Mouse (Mus musculus) myocyte (in vitro differentiated cells): Measurements from ENCODE around the gene Cbx7. TPM values are rescaled to one million over a fixed set of nuclear protein-coding genes. Genes with fewer than 3 reads are reported as not detected.

Experiments used
- H3K27me3 ChIP-seq: one replicate; pipeline ENCODE4 v1.6.1; 2011; ENCODE audit not compliant: control insufficient read depth, insufficient read depth, insufficient read length
- H3K36me3 ChIP-seq: one replicate; pipeline ENCODE4 v1.6.1; 2011; ENCODE audit not compliant: control insufficient read depth, insufficient read depth
- H3K4me2 ChIP-seq: one replicate; pipeline ENCODE4 v1.6.1; 2011; ENCODE audit warnings: low read depth, control low read depth
- H3K4me3 ChIP-seq: one replicate; pipeline ENCODE4 v1.5.1; 2011; ENCODE audit warnings: mild to moderate bottlenecking, control low read depth, moderate library complexity
- H3K79me2 ChIP-seq: one replicate; pipeline ENCODE4 v1.6.1; 2011; ENCODE audit not compliant: control insufficient read depth, insufficient read depth
- H3ac ChIP-seq: one replicate; pipeline ENCODE4 v1.6.1; 2011; ENCODE audit not compliant: control insufficient read depth, insufficient read length
- CEBPB ChIP-seq: IDR thresholded peaks from 2 replicates; pipeline ENCODE4 v1.6.1; 2011; ENCODE audit warnings: mild to moderate bottlenecking, moderate library complexity; ENCODE audit not compliant: poor library complexity, insufficient read depth, severe bottlenecking
- E2F4 ChIP-seq: IDR thresholded peaks from one replicate; pipeline ENCODE4 v1.6.1; 2011; ENCODE audit warnings: mild to moderate bottlenecking, control low read depth, moderate library complexity; ENCODE audit not compliant: insufficient read depth
- MAX ChIP-seq: IDR thresholded peaks from one replicate; pipeline ENCODE4 v1.6.1; 2011; ENCODE audit warnings: low read depth, mild to moderate bottlenecking, control low read depth
- MYOD1 ChIP-seq, 3 experiments: IDR thresholded peaks; one replicate each; pipeline ENCODE4 v1.6.1; 2011; ENCODE audit warnings: control low read depth in 2 of 3, low read depth in 2 of 3, mild to moderate bottlenecking in 2 of 3, moderate library complexity in 1 of 3; ENCODE audit not compliant: insufficient read length in 2 of 3, control insufficient read depth in 1 of 3
- MYOG ChIP-seq, 3 experiments: IDR thresholded peaks; one replicate each; pipeline ENCODE4 v1.6.1; 2011; ENCODE audit warnings: control low read depth in 2 of 3, low read depth in 2 of 3, mild to moderate bottlenecking in 2 of 3; ENCODE audit not compliant: insufficient read length in 2 of 3, control insufficient read depth in 1 of 3, insufficient read depth in 1 of 3
- POLR2A ChIP-seq: IDR thresholded peaks from one replicate; pipeline ENCODE4 v1.6.1; 2011; ENCODE audit warnings: low read depth, mild to moderate bottlenecking, control low read depth, moderate library complexity; ENCODE audit not compliant: insufficient read length
- POLR2AphosphoS2 ChIP-seq: IDR thresholded peaks from one replicate; pipeline ENCODE4 v1.6.1; 2011; ENCODE audit warnings: low read depth, control low read depth; ENCODE audit not compliant: insufficient read length
- REST ChIP-seq: IDR thresholded peaks from one replicate; pipeline ENCODE4 v1.6.1; 2011; ENCODE audit warnings: mild to moderate bottlenecking, control low read depth, moderate library complexity; ENCODE audit not compliant: insufficient read depth, insufficient read length
- SRF ChIP-seq: IDR thresholded peaks from one replicate; pipeline ENCODE4 v1.6.1; 2011; ENCODE audit warnings: low read depth; ENCODE audit not compliant: control insufficient read depth, insufficient read length
- TCF12 ChIP-seq: IDR thresholded peaks from one replicate; pipeline ENCODE4 v1.6.1; 2011; ENCODE audit warnings: mild to moderate bottlenecking, control low read depth; ENCODE audit not compliant: poor library complexity, insufficient read depth, severe bottlenecking
- TCF3 ChIP-seq: IDR thresholded peaks from one replicate; pipeline ENCODE4 v1.6.1; 2011; ENCODE audit warnings: low read depth, control low read depth; ENCODE audit not compliant: insufficient read length
- USF1 ChIP-seq: IDR thresholded peaks from one replicate; pipeline ENCODE4 v1.6.1; 2011; ENCODE audit warnings: low read depth, mild to moderate bottlenecking, control low read depth, moderate library complexity
- polyA plus RNA-seq: library from polyadenylated mRNA; unstranded; fragments of >200 nt; fragmentation: generic; extraction: Trizol; gene quantifications from one replicate; pipeline ENCODE4 v1.2.1, GENCODE M21; 2012; ENCODE audit warnings: missing spikeins

The Cbx7 gene
- polyA plus RNA-seq, 1 experiment = 4.7 TPM

DNA sequence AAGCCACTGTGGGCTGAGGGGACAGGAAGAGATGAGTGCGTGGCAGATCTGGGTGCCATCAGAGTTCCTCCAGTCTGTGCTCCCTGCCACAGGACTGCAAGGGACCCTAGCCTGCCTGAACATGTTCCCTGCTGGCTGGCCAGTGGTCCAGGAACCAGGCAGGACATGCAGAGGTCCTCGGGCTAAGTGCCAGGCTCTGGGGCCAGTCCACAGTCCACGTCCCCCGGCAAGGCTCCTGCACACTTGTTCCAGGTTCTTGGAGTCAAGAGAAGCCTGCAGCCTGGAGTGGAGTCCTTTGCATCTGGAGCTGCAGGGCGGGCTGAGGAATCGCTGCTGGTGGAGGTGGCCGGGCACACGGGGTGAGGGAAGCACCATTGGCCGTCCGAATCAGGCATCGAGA, 25.9 kb upstream of the Cbx7 start:
- Histone ChIP-seq H3K4me3 (no peak overlapping the region), H3ac (no peak overlapping the region), H3K4me2 (no peak overlapping the region), H3K36me3 (peaks cover 20% of the 10 kb centered on the region), H3K27me3 (no peaks in the 10 kb centered on the region), H3K79me2 (no peaks in the 10 kb centered on the region)
- TF ChIP-seq REST (no peak), POLR2A (no peak), POLR2AphosphoS2 (no peak), E2F4 (no peak), TCF3 (no peak), SRF (no peak), MYOG (IDR thresholded peaks at IDR 0.05; ENCODE audit: control insufficient read depth in 1 of 3, insufficient read depth in 1 of 3, insufficient read length in 2 of 3, low read depth in 2 of 3) (no peak), MYOD1 (IDR thresholded peaks at IDR 0.05; ENCODE audit: control insufficient read depth in 1 of 3, insufficient read length in 2 of 3, low read depth in 2 of 3) (no peak), USF1 (no peak), MAX (no peak), CEBPB (no peak), TCF12 (no peak)

DNA sequence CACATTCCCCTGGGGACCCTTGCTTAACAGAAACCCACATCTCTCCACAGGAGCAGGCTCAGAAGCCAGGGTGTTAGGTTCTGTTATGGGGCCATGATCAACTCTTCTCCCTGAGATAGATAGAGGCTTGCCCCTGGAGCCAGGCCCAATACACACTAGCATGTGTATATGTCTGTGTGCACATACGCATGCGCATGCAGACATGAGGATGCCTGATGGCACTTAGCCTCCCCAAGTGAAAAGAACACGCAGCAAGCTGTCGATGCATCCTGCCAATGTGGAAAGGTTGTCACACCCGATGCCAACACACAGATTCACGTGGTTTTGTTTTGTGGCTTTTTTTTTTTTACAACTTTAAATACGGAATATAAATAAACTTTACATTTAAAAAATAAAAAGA, 24.6 kb upstream of the Cbx7 start:
- Histone ChIP-seq H3ac (no peak overlapping the region), H3K36me3 (peaks cover 20% of the 10 kb centered on the region), H3K79me2 (no peaks in the 10 kb centered on the region), H3K27me3 (no peaks in the 10 kb centered on the region), H3K4me2 (no peak overlapping the region), H3K4me3 (no peak overlapping the region)
- TF ChIP-seq TCF3 = no peak

DNA sequence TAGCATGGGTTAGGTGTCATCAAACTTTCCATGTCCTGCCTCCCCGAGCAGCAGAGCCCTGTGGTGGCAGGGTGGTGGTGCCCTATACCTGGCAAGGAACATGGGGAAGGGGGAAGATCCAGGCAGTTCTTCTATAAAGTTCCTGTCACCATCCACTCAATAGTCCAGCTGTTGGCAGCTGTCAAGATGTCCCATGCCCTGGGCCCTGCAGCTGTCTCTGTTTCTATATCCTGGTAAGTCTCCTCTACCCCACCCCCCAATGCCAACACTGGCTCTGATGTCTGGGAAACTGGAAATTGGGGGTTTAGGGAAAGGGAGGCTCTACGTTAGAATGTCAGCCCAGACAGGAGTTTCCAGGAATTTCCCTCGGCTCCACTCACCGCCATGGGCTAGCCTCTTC, 23.6 kb upstream of the Cbx7 start:
- no peak overlapping the region for H3K4me2 ChIP-seq
- H3K79me2 ChIP-seq = no peaks in the 10 kb centered on the region
- no peak overlapping the region for H3ac ChIP-seq
- peak in 2 of 3 experiments; percentile 37 to 69 for TF ChIP-seq MYOD1 (IDR thresholded peaks at IDR 0.05; ENCODE audit: control insufficient read depth in 1 of 3, insufficient read length in 2 of 3, low read depth in 2 of 3)
- no peak for TF ChIP-seq POLR2A
- TF ChIP-seq SRF = no peak
- peaks cover 11% of the 10 kb centered on the region for H3K36me3 ChIP-seq
- no peak overlapping the region for H3K4me3 ChIP-seq
- H3K27me3 ChIP-seq = no peaks in the 10 kb centered on the region

DNA sequence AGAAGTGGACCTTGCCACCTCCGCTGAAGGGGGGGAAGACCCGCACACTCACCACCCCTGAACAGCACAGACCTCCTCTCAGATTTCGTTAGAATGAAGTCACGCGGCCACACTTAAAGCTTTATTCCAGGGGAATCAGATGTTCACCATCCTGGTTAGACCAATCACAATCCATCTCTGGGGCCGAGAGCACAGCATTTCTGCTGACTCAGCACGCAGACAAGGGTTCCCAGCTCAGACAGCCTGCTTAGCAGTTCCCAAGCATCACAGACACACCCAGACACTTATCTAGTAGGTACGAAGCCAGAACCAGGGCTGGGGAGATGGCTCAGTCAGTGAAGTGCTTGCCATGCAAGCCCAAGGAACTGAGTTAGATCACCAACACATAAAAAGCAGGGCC, 15.3 kb upstream of the Cbx7 start:
- Histone ChIP-seq H3K27me3 (no peaks in the 10 kb centered on the region), H3K36me3 (no peaks in the 10 kb centered on the region), H3K4me3 (no peak overlapping the region), H3K4me2 (no peak overlapping the region), H3K79me2 (no peaks in the 10 kb centered on the region), H3ac (no peak overlapping the region)
- TF ChIP-seq TCF12 (no peak), POLR2AphosphoS2 (no peak), USF1 (no peak), MAX (no peak), E2F4 (no peak), MYOG (IDR thresholded peaks at IDR 0.05; ENCODE audit: control insufficient read depth in 1 of 3, insufficient read depth in 1 of 3, insufficient read length in 2 of 3, low read depth in 2 of 3) (no peak), REST (no peak), MYOD1 (IDR thresholded peaks at IDR 0.05; ENCODE audit: control insufficient read depth in 1 of 3, insufficient read length in 2 of 3, low read depth in 2 of 3) (no peak), TCF3 (no peak), POLR2A (no peak)

DNA sequence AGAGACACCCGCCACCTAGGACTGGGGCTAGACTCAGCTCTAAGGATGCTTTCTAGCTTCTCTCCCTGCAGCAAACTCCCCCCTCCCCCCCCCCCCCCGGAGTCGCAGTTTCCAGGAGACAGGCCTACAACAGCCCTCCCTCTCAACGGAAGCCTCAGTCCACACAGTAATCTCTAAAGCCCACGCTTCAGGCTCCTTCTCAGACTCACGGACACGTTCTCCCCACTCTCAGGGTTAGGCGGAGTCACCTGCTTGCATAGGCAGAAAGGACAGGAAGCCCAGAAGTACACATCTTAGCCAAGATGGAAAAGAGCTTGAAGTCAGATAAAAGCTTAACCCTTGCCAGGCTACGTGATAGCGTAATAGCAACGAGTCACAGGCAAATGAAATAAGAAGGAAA, 14.6 kb upstream of the Cbx7 start:
- no peak for TF ChIP-seq CEBPB
- no peak for TF ChIP-seq SRF
- no peak for TF ChIP-seq TCF12
- no peak for TF ChIP-seq MYOG (IDR thresholded peaks at IDR 0.05; ENCODE audit: control insufficient read depth in 1 of 3, insufficient read depth in 1 of 3, insufficient read length in 2 of 3, low read depth in 2 of 3)
- TF ChIP-seq E2F4 = no peak
- TF ChIP-seq POLR2AphosphoS2 = no peak
- no peak for TF ChIP-seq MAX
- TF ChIP-seq REST = no peak
- no peak for TF ChIP-seq TCF3
- no peak for TF ChIP-seq MYOD1 (IDR thresholded peaks at IDR 0.05; ENCODE audit: control insufficient read depth in 1 of 3, insufficient read length in 2 of 3, low read depth in 2 of 3)
- no peaks in the 10 kb centered on the region for H3K27me3 ChIP-seq
- H3K36me3 ChIP-seq = no peaks in the 10 kb centered on the region
- H3K4me2 ChIP-seq = no peak overlapping the region
- no peaks in the 10 kb centered on the region for H3K79me2 ChIP-seq
- no peak overlapping the region for H3K4me3 ChIP-seq
- no peak overlapping the region for H3ac ChIP-seq

DNA sequence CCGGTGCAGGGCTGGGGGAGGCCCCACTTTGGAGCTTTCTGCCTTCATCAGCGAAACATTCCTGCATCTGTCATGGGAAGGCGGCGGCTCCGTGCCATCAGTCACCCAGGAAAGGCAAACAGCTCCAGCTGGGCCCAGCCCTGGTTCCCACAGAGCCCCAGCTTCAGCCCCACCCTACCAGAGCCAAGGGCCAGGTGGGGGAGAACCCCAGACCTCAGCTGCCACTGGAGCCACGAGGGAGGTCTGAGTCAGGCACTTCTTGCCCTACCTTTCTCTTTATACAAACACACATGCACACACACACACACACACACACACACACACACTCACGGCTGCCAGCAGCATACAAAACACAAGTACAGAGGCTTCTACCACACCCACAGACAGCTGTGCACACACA, 13.2 kb upstream of the Cbx7 start:
- H3K79me2 ChIP-seq = no peaks in the 10 kb centered on the region
- H3K4me3 ChIP-seq = no peak overlapping the region
- no peak overlapping the region for H3ac ChIP-seq
- H3K36me3 ChIP-seq = no peaks in the 10 kb centered on the region
- no peaks in the 10 kb centered on the region for H3K27me3 ChIP-seq
- peak in 2 of 3 experiments; percentile 50 to 69 for TF ChIP-seq MYOG (IDR thresholded peaks at IDR 0.05; ENCODE audit: control insufficient read depth in 1 of 3, insufficient read depth in 1 of 3, insufficient read length in 2 of 3, low read depth in 2 of 3)
- peak in 2 of 3 experiments; percentile 45 to 64 for TF ChIP-seq MYOD1 (IDR thresholded peaks at IDR 0.05; ENCODE audit: control insufficient read depth in 1 of 3, insufficient read length in 2 of 3, low read depth in 2 of 3)
- no peak for TF ChIP-seq E2F4
- no peak overlapping the region for H3K4me2 ChIP-seq
